Mouse (Mus musculus) stomach, embryonic 15.5 days (tissue): ENCODE measurements around the gene Sptbn1. TPM values are rescaled to one million over a fixed set of nuclear protein-coding genes. Genes with fewer than 3 reads are reported as not detected.

ENCODE experiments used
- ATAC-seq: fragments of 200-750 bp; cut with Nextera tagmentation; 2 replicates; pipeline ENCODE4 v1.8.0; 2017; ENCODE audit warnings: low read depth, moderate number of reproducible peaks, moderate TSS enrichment; ENCODE audit not compliant: insufficient read depth, low FRiP score
- H3K27ac ChIP-seq: fragments of 300-500 bp; sonication (generic); 2 replicates; pipeline ENCODE4 v1.5.1; 2015; ENCODE audit warnings: mild to moderate bottlenecking, inconsistent platforms
- H3K27me3 ChIP-seq: fragments of 300-500 bp; sonication (generic); replicated peaks from 2 replicates; pipeline ENCODE4 v1.6.1; 2015; ENCODE audit warnings: inconsistent platforms
- H3K36me3 ChIP-seq: fragments of 300-500 bp; sonication (generic); 2 replicates; pipeline ENCODE4 v1.6.1; 2015; ENCODE audit warnings: inconsistent platforms
- H3K4me1 ChIP-seq: fragments of 300-500 bp; sonication (generic); 2 replicates; pipeline ENCODE4 v1.6.1; 2015; ENCODE audit warnings: inconsistent platforms
- H3K4me2 ChIP-seq: fragments of 300-500 bp; sonication (generic); 2 replicates; pipeline ENCODE4 v1.6.1; 2015; ENCODE audit warnings: mild to moderate bottlenecking, inconsistent platforms
- H3K4me3 ChIP-seq: fragments of 300-500 bp; sonication (generic); replicated peaks from 2 replicates; pipeline ENCODE4 v1.5.1; 2015; ENCODE audit warnings: inconsistent platforms
- H3K9ac ChIP-seq: fragments of 300-500 bp; sonication (generic); 2 replicates; pipeline ENCODE4 v1.6.1; 2015; ENCODE audit warnings: inconsistent platforms
- H3K9me3 ChIP-seq: fragments of 300-500 bp; sonication (generic); 2 replicates; pipeline ENCODE4 v1.6.1; 2016; ENCODE audit warnings: inconsistent platforms
- WGBS: fragments of 180-500 bp; shearing (Covaris S2); methylation state at CpG from one replicate; pipeline ENCODE4 v1.1.7; 2015; 5-methylcytosine and 5-hydroxymethylcytosine counted together
- polyA plus RNA-seq: library from polyadenylated mRNA; unstranded; fragments of >200 nt; fragmentation: Nextera tagmentation; extraction: Ambion mirVana; gene quantifications from 2 replicates; pipeline ENCODE4 v1.2.1, GENCODE M21; 2015

Sptbn1 gene
- polyA plus RNA-seq, 1 experiment from 2014 or later: 119 TPM

- Histone ChIP-seq H3K27ac (peak overlapping the region; percentile 44; the same call in 1 of the 2 replicates), H3K36me3 (no peaks in the 10 kb centered on the region), H3K4me3 (no peak overlapping the region), H3K4me2 (no peak overlapping the region), H3K9me3 (no peaks in the 10 kb centered on the region), H3K27me3 (no peaks in the 10 kb centered on the region), H3K4me1 (peaks cover 29% of the 10 kb centered on the region), H3K9ac (no peak overlapping the region)
- ATAC-seq: no peak
- 77% methylated on average over 3 of the region's 3 CpGs for WGBS
Observed at GRCm38 (mm10) chr11:30231336-30231735, 36.6 kb downstream of the Sptbn1 start.

- no peak overlapping the region for H3K4me3 ChIP-seq
- no peak overlapping the region for H3K9ac ChIP-seq
- ATAC-seq: peak; percentile 76; the same call in 1 of the 2 replicates
- WGBS: 61% methylated on average over 4 of the region's 4 CpGs
- peak overlapping the region; percentile 21; the same call in 1 of the 2 replicates for H3K27ac ChIP-seq
- H3K36me3 ChIP-seq: no peaks in the 10 kb centered on the region
- H3K4me1 ChIP-seq: peaks cover 29% of the 10 kb centered on the region
- H3K4me2 ChIP-seq: no peak overlapping the region
- H3K9me3 ChIP-seq: no peaks in the 10 kb centered on the region
- H3K27me3 ChIP-seq: no peaks in the 10 kb centered on the region
Observed at GRCm38 (mm10) chr11:30230330-30230771, 37.6 kb downstream of the Sptbn1 start.

GRCm38 (mm10) chr11:30226756-30227155, 41.2 kb downstream of the Sptbn1 start:
- no peak for ATAC-seq
- 75% methylated on average over 2 of the region's 2 CpGs for WGBS
- H3K4me3 ChIP-seq: no peak overlapping the region
- H3K4me1 ChIP-seq: peaks cover 23% of the 10 kb centered on the region
- no peaks in the 10 kb centered on the region for H3K27me3 ChIP-seq
- H3K4me2 ChIP-seq: no peak overlapping the region
- no peak overlapping the region for H3K27ac ChIP-seq
- H3K9ac ChIP-seq: no peak overlapping the region
- no peaks in the 10 kb centered on the region for H3K9me3 ChIP-seq
- no peaks in the 10 kb centered on the region for H3K36me3 ChIP-seq

GRCm38 (mm10) chr11:30224599-30224998, 43.4 kb downstream of the Sptbn1 start:
- Histone ChIP-seq H3K4me1 (peaks cover 4% of the 10 kb centered on the region; the same call in 1 of the 2 replicates), H3K27me3 (no peaks in the 10 kb centered on the region), H3K4me3 (no peak overlapping the region), H3K9ac (no peak overlapping the region), H3K27ac (no peak overlapping the region), H3K36me3 (no peaks in the 10 kb centered on the region), H3K9me3 (no peaks in the 10 kb centered on the region), H3K4me2 (no peak overlapping the region)
- ATAC-seq: no peak

GRCm38 (mm10) chr11:30222636-30223035, 45.3 kb downstream of the Sptbn1 start:
- H3K9ac ChIP-seq: no peak overlapping the region
- WGBS: 38% methylated on average over 2 of the region's 2 CpGs
- no peaks in the 10 kb centered on the region for H3K36me3 ChIP-seq
- peak; percentile 60 for ATAC-seq
- H3K4me3 ChIP-seq: no peak overlapping the region
- no peak overlapping the region for H3K27ac ChIP-seq
- H3K4me2 ChIP-seq: no peak overlapping the region
- H3K27me3 ChIP-seq: no peaks in the 10 kb centered on the region
- H3K4me1 ChIP-seq: no peaks in the 10 kb centered on the region
- no peaks in the 10 kb centered on the region for H3K9me3 ChIP-seq

GRCm38 (mm10) chr11:30221043-30221442, 46.9 kb downstream of the Sptbn1 start:
- H3K4me2 ChIP-seq: no peak overlapping the region
- no peaks in the 10 kb centered on the region for H3K36me3 ChIP-seq
- no peak overlapping the region for H3K9ac ChIP-seq
- H3K4me3 ChIP-seq: no peak overlapping the region
- no peak for ATAC-seq
- H3K27me3 ChIP-seq: no peaks in the 10 kb centered on the region
- no peaks in the 10 kb centered on the region for H3K9me3 ChIP-seq
- H3K4me1 ChIP-seq: no peaks in the 10 kb centered on the region
- WGBS: 89% methylated on average over 5 of the region's 5 CpGs
- no peak overlapping the region for H3K27ac ChIP-seq

GRCm38 (mm10) chr11:30218386-30218785, 49.6 kb downstream of the Sptbn1 start:
- no peak overlapping the region for H3K9ac ChIP-seq
- H3K27me3 ChIP-seq: no peaks in the 10 kb centered on the region
- H3K27ac ChIP-seq: no peak overlapping the region
- H3K36me3 ChIP-seq: no peaks in the 10 kb centered on the region
- H3K4me2 ChIP-seq: no peak overlapping the region
- no peak overlapping the region for H3K4me3 ChIP-seq
- H3K9me3 ChIP-seq: no peaks in the 10 kb centered on the region
- no peak for ATAC-seq
- 98% methylated on average over 1 of the region's 1 CpGs for WGBS
- no peaks in the 10 kb centered on the region for H3K4me1 ChIP-seq

- Histone ChIP-seq H3K4me2 (no peak overlapping the region), H3K9me3 (no peaks in the 10 kb centered on the region), H3K4me1 (0 out of 2 replicates have a peak, but pooled peaks cover 4% of the 10 kb centered on the region), H3K4me3 (no peak overlapping the region), H3K36me3 (no peaks in the 10 kb centered on the region), H3K27me3 (no peaks in the 10 kb centered on the region), H3K9ac (no peak overlapping the region), H3K27ac (no peak overlapping the region)
- WGBS: 62% methylated on average over 1 of the region's 1 CpGs
- ATAC-seq: no peak
Observed at GRCm38 (mm10) chr11:30217496-30217895, 50.5 kb downstream of the Sptbn1 start.

GRCm38 (mm10) chr11:30211663-30212416, 56.1 kb downstream of the Sptbn1 start:
- H3K4me1 ChIP-seq: peaks cover 25% of the 10 kb centered on the region; the same call in 1 of the 2 replicates
- no peak overlapping the region for H3K27ac ChIP-seq
- ATAC-seq: no peak
- H3K4me2 ChIP-seq: no peak overlapping the region
- no peak overlapping the region for H3K9ac ChIP-seq
- H3K9me3 ChIP-seq: no peaks in the 10 kb centered on the region
- H3K36me3 ChIP-seq: no peaks in the 10 kb centered on the region
- H3K27me3 ChIP-seq: no peaks in the 10 kb centered on the region
- WGBS: 52% methylated on average over 5 of the region's 5 CpGs
- no peak overlapping the region for H3K4me3 ChIP-seq

- WGBS: 55% methylated on average over 3 of the region's 3 CpGs
Observed at GRCm38 (mm10) chr11:30211141-30211540, 56.8 kb downstream of the Sptbn1 start.

GRCm38 (mm10) chr11:30210100-30210811, 57.7 kb downstream of the Sptbn1 start:
- Histone ChIP-seq H3K9ac (no peak overlapping the region), H3K4me2 (no peak overlapping the region), H3K27me3 (no peaks in the 10 kb centered on the region), H3K4me1 (peaks cover 25% of the 10 kb centered on the region; the same call in 1 of the 2 replicates), H3K4me3 (no peak overlapping the region), H3K36me3 (no peaks in the 10 kb centered on the region), H3K27ac (0 out of 2 replicates have a peak overlapping the region, but pooled peaks have one; percentile 67), H3K9me3 (no peaks in the 10 kb centered on the region)
- 65% methylated on average over 6 of the region's 6 CpGs for WGBS
- ATAC-seq: no peak

More at GRCm38 (mm10) chr11:30211141-30211540, 56.8 kb downstream of the Sptbn1 start:
- H3K9me3 ChIP-seq: no peaks in the 10 kb centered on the region
- no peaks in the 10 kb centered on the region for H3K27me3 ChIP-seq
- H3K27ac ChIP-seq: no peak overlapping the region
- H3K4me2 ChIP-seq: no peak overlapping the region
- no peaks in the 10 kb centered on the region for H3K36me3 ChIP-seq
- peaks cover 25% of the 10 kb centered on the region; the same call in 1 of the 2 replicates for H3K4me1 ChIP-seq
- ATAC-seq: no peak
- no peak overlapping the region for H3K4me3 ChIP-seq
- no peak overlapping the region for H3K9ac ChIP-seq

GRCm38 (mm10) chr11:30209495-30209894, 58.5 kb downstream of the Sptbn1 start:
- Histone ChIP-seq H3K4me1 (peaks cover 25% of the 10 kb centered on the region; the same call in 1 of the 2 replicates), H3K4me3 (no peak overlapping the region), H3K9me3 (no peaks in the 10 kb centered on the region), H3K27ac (peak overlapping the region; percentile 67; the same call in 1 of the 2 replicates), H3K9ac (no peak overlapping the region), H3K27me3 (no peaks in the 10 kb centered on the region), H3K4me2 (no peak overlapping the region), H3K36me3 (no peaks in the 10 kb centered on the region)
- ATAC-seq: peak; percentile 83
- 19% methylated on average over 4 of the region's 4 CpGs for WGBS
